Mouse (Mus musculus) kidney, adult 18-20 months (tissue): ENCODE results near the gene Fryl.
A peak's percentile ranks its signal among the peaks of the same experiment; 100 is the strongest.

Experiments
- DNase-seq: peaks from one replicate; pipeline ENCODE4 v3.0.0; 2021

The Fryl gene

DNA sequence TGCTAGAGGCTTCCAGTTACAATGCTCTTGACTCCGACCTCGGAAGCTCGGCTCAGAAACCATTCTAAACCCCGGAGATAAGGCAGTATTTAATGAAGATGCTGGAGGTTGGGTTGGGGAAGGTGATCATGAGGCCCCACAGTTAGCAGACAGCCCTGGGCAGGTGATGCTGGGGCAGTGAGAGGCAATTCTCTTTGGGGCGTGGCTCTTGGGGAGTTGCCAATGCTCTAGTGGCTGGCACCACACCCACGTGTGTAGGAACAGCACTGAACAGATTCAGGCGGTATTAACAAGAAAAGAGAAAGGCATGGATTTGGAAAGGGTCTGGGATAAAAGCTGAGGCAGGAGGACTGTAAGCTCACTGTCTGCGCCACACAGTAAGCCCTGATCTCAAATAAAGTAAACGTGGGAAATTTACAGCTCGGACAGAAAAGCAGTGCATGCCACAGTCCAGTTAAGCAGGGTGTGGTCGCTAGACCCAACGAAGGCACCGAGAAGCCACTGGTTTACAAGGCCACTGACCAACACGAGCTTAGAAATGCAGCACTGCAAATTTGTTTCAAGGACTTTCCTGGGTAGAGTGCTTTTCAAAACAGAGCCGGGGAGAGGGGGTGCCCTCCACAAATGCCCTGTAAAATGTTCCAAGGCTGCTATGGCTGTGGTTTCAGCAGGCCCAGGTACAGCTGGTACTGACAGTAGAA is 100.0 kb downstream of the Fryl start:
- no peak for DNase-seq

DNA sequence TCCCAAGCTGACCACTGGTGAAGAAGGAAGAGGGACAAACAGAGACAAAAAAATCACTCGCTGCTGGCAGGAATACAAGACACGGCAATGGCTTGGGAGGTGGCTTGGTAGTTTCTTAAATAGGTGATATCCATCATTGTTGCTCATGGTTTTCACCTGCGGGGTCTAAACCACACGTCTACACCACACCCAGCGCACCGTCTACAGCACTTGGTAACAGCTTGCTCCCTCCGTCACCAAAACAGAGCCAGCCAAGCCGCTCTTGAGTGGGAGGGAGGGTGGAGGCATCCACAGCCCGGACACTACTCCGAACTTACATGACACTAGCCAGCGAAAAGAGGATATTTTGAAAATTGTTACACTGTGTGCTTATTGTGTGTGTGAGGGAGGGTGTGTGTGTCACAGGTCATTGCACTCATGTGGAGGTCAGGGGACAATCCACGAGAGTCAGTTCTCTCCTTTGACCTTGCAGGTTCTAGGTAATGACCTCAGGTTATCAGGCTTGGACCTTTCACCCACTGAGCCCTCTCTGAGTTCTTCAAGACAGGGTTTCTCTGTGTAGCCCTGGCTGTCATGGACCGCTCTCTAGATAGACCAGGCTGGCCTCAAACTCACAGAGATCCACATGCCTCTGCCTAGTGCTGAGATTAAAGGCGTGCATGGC is 102.5 kb downstream of the Fryl start:
- DNase-seq: no peak

DNA sequence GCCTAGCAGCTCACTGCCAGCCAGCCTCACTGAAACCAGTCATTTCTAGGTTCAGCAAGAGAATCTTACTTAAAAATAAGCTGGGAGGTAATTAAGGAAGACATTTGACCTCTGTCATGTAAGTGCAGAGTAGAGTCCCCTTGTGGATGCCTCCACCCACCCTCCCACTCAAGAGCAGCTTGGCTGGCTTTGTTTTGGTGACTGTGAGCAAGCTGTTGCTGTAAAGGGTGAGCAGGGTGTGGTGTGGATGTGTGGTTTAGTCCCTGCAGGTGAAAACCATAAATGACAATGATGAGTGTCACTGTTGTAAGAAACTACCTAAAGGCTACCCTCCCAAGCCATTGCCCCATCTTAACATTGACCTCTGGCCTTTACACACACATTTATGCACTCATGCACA is 104.2 kb downstream of the Fryl start:
- no peak for DNase-seq

DNA sequence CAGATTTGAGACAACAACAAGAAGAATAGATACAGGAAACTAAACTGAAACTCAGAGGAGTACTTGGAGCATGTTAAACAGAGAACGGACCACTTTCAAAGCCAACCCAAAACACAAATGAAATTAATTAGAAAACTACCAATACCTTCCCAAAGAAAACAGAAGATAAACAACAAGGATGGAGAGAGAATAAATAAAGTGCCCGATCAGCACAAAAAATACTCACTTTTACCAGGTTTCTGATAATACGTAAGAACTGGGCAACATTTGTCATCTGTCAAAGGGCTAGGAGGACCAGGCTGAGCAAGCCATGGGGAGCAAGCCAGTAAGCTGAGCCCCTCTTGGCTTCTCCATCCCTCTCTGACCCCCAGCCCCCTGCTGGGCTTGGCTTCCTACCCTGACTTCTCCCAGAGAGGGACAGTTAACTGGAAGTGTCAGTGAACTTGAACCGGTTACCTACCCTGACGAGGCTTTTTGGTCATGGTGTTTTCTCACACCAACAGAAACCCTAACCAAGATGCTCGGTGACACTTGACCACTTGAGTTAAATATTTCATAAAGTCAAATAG is 105.5 kb downstream of the Fryl start:
- no peak for DNase-seq

DNA sequence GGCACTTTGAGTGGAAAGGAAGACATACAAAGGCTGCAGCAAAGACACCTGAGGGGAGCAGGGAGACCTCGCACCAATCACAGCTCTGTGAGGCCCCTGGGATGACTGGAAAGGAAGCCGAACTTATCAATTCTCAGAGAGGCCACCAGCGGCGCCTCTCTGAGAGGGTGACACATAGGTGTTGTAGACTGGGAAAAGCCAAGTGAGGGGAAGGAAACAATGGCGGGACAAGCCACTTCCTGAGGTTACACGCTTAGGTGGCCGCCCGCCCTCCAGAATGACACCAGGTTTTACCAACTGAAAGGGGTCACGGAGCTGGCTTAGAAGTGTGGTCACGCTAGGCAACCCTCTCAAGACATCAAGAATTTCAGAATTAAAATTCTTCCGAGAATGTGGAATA is 111.4 kb downstream of the Fryl start:
- DNase-seq: no peak

DNA sequence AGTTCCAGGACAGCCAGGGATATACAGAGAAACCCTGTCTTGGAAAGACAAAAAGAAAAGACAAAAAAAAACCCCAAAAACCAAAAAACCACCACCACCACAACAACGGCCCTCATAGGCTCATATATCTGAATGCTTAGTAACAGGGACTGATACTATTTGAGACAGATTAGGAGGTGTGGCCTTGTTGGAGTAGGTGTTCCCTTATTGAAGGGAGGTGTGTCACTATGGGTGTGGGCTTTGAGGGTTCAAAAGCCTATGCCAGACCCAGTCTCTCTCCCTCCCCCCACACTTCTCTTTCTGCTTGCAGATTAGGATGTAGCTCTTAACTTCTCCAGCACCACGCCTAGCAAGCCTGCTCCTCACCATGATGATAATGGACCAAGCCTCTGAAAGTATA is 114.7 kb downstream of the Fryl start:
- DNase-seq: no peak

DNA sequence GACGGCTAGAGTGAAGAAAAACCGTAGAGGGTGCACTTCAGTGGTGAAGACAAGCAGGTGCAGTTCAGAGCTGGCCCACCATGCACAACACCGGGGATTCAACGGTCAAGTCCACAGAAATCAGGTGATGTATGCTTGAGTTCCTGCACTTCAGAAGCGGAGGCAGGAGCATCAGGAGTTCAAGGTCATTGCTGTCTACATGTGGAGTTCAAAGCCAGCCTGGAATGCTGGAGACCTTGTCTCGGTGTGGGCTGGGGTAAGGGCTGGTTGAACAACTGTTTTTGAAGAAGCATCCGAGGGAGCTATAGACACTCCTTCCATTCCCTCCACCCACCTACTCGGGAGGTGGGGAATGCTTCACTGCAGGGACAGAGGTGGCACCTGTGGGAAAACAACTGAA is 115.3 kb downstream of the Fryl start:
- no peak for DNase-seq

DNA sequence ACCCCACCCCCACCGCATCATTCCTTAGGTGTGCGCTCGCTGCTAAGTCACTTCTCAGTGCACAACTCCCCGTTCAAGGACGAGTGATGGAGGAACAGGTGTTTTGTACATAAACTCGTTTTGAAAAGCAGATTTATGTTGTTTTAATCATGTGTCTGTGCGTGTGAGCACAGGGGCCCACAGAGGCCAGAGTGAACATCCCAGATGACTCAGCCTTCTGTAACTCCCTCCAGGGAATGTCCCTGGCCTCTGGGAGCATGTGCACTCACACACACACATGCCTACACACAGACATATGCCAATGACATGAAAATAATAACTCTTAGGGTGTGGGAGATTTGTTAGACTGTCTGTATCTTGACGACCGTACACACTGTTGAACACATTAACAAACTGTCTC is 118.9 kb downstream of the Fryl start:
- no peak for DNase-seq

DNA sequence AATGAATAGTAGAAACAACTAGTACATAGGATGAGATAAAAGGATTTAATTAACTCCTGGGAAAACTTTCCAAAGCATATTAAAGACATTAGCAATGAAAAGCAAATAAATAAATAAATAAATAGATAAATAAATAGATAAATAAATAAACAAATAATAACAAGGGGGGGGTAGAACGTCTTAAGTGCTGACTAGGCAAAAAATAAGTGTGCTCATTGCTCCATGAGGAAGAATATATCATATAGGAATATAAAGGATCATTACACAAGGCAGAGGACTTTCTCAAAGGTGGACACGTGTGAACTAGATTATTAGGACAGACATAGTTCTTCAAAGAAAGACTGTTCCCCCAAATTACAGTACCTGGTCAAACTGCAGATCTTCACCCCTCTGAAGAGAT is 120.5 kb downstream of the Fryl start:
- DNase-seq: no peak

DNA sequence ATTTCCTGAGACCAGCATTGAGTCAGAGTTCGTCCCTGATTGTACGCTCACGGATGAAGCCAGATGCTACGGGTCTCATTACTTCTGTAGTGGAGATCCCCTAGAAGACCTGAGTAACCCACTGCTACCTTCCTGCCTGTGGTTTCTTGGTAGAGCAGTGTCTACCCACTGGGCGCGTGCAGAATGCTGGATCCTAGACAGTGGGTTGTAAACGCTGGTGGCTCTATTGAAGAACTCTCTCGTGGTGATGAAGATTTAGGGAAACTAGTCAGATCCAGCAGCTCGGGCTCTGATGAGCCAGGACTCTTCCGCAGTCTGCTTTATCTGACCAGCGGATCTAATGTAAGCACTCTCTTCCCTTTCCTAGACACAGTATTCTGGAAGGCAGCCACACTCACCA is 121.3 kb downstream of the Fryl start:
- no peak for DNase-seq

DNA sequence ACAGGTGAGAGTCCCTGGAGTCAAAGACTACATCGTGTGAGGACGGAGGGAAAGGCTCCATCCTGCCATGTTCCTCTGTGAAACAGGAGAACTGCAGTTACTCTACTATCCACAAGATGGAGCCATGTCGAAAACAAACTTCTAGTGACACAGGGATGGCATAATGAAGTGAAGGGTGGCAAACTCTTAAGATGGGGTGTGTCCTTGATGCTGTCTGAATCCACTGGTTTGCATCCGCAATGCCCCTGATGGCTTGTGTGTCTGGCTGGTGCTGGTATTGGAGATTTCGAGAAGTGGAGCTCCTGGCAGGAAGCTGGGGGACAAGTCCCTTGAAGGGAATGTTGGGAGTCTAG is 122.6 kb downstream of the Fryl start:
- DNase-seq: peak; percentile 49

DNA sequence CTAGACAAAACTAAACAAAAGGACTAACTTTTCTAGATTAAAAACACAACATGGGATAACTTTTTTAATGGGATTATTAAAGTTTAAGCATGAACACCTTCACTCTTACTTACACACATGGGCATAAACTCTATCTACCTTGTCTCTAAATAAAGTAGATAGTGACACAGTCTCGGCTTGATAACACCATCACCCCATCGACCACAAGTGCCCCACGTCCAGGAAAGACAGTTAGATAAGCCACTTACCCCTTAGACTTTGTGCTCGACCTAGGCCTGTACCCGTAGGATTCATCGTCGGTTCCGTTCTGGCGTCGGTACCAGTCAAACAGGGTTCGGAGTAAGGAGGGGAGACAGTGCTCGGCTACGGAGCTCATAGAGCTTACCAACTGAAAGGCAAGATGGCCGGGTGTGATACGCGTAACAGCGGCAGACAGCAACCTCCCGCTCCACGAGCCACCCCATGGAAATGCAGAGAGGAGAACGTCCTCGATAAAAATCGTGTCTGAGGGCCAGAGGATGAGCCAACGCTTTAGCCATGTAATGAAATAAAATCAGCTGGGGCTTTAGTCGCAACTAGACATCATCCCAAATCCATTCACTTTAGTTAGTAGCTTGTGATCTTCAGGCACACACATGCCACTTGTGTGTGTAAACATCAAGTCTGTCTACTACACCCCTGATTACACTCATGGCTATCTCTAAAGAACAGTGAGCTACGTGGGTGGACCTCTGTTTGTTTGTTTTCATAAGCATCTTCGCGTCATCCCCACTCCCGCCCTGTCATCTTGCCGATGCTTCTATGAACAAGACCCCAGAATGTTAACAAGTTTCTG is 123.2 kb downstream of the Fryl start:
- no peak for DNase-seq

DNA sequence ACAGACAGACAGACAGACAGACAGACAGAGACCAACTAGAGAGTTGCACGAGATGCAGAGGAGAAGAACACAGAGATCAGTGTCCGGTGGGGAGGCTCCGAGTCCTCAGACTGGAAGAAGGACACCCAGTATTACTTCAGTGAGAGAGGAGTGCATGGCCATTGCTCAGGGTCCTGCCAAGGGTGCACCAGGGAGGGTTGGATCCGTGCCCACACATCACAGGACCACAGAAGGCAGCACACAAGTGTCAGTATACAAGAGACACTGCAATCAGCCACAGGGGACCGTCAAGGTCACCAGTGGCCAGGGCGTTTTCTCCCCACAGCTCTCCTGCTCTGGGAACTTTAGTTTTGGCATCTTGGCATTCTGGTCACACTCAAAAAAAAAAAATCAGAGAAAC is 125.4 kb downstream of the Fryl start:
- peak; percentile 13 for DNase-seq

DNA sequence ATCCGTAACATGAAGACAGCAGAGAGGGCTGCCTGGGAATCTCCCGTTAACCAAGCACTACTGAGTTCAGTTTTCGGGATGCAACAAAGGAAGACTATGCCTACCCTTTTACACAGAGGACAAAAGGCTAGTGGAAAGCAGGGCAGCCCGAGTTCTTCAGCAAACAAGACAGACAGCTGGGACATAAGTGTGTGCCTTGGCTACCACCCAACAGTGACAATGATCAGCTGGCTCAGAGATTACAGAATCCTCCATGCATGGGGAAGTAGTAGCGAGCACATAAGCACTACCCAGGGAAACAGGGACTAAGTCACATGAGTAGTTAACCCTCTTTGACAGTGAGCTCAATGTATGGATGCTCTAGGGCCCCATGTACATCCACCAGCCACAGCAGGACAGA is 126.5 kb downstream of the Fryl start:
- no peak for DNase-seq

DNA sequence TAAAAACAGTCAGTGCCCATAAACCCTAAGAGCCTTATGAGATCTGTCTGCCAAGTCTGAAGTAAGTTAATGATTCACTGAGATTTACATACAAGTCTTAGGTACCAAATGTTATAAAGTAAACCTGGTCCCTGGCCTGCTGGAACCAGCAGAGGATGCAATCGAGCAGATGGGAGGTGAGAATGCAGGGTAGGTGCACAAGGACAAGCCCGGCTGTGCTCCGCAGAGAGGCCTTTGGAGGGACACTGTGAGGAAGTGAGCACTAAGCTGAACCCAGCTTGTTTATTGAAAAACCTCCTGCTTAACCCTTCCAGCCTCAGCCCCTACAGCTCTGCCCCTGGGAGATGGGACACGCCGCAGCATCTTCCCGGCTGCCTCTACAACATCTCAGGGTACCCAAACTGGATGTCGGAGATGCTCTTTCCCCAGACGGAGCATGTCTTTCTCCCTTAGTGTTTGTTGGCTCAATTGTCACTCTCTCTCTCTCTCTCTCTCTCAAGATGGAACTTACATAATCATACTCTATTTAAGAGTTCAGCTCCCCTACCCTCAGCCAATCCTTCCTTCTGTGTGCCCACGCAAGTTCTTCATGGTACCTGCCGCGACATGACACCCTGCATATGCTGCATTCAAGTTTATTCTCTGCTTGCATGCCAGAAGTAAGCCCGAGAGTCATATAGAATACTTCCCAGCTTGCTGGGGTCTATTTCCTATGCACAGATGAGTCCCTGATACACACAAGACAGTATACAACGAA is 136.3 kb downstream of the Fryl start:
- DNase-seq: peak; percentile 19

DNA sequence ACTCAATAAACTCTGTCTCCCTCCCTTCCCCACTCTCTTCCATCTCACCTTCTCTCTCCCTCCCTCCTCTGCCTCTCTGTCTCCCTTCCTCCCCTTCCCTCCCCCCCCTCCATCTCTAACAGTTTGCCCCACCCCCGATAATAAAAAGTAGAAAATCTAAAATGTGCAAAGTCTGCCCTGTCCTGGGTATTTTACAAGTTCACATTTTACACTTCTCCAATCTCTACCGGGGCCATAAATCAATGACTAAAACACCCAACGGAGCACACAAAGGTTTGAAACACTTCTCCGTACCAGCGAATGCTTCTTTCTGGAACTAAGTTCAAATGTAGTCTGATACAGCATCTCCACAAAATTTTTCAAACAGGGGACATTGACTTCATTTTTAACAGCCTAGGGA is 136.9 kb downstream of the Fryl start:
- no peak for DNase-seq

DNA sequence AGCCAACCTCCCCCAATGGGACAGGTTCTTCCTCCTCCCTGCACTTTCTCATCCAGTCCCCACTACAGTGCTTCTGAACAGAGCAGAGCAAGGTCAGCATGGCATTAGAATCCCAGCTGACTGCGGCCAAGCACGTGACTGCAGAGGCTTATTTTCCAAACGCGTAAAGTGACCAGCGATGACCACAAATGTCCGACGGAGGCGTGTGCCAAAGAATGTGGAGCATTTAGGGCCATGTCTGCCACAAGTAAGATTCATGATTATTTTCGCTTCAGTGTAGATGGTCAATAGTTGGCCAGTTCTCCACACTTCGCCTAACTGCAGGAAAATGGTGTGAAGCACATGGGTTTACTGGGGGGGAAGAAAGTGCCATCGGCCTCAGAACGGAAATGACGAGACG is 137.6 kb downstream of the Fryl start:
- DNase-seq: peak; percentile 17

DNA sequence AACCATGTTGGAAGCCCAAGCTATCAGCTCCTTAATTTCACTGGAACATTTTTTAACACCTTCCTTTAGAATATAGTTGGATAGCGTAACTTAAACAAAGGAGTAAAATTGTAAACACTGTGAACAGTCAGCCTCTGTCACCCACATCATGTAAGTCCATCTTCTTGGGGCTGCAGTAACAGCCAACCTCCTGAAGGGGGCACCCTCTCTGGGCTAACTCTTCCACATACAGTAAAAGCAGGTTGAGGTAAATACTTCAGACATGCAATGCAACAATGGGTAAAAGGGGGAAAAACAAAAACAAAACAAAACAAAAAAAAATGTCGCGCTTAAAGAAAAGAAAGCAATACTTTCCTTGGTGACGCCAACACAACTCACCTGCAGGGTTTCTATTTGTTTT is 141.5 kb downstream of the Fryl start:
- no peak for DNase-seq

DNA sequence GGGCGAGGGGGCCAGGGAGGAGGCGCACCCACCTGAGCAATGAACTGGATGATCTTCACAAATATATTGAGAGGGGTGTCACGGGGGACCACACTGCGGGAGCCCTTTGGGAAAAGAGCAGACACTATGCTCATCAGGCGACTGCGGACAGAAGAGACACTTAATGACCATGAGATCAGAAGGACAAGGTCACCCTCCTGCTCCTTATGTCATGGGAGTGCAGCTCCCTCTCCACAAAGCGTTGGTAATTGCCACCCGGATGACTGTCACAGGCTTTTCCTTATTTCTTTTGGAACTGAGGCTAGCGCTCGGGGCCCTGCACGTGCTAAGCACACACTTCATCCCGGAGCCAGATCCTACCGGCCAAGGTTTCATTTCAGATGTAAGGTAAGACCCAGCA is 144.1 kb downstream of the Fryl start:
- DNase-seq: no peak

DNA sequence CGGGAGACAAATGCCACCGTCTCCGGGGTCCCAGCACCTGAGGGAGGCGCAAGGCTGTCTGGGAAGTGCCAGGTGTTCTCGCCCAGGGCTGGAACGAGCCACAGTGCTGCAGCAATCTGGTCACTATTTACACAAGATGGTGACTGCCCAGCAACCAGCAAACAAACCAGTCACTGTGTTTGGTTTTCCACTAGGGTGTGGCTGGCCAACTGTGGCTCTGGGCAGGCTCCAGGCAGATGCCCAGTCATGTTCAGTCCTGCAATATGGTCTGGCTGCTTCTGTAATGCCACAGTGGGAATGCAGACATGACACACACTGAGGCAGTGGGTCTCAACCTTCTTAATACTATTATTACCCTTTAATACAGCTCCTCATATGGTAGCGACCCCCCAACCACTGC is 152.8 kb downstream of the Fryl start:
- DNase-seq: no peak

DNA sequence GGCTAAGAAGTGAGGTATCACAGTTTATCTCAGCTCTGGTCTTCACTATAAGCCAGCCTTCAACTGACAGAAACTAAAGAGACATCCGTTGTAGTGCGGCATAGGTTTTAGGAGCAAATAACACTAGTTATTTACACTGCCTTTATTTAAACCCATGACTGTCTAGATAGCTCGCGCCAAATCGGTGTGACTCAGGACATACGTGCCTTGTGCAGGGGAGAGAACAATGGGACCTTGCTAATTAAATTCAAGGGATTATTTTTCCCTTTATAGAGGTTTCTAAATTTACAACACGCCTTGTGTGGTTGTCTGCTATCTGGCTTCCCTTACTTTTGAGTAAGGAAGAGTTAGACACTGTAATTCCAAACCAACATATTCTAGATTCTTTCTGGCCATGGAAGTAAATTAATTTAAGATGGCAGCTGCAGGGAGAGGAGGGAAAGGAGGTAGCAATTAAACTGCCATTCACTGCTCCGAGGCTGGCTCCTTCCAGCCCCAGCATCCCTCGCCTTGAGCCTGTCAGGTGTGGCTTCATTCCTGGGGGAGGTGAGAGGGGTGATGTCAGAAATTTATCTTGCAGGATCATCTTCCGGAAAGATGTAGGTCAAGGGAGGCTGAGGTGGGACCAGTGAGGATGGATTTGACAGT is 154.0 kb downstream of the Fryl start:
- no peak for DNase-seq

DNA sequence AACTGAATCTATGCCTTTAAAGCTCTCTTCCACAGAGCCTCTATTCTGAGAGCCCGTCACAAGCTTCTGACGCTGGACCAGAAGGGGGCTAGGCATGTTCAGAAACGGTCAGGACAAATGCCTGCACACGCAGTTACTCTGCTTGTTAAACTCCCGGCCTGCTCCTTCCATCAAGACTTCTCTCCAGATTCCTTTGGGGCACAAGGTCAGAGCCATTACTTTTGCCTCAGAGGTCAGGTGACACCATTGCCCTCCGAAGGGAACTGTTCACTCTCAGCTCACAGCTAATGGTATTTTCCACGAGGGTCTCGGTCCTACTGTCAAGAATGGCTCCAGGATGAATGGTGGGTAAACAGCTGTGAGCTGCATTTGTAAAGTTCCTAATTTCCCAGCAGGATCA is 164.2 kb downstream of the Fryl start:
- no peak for DNase-seq

DNA sequence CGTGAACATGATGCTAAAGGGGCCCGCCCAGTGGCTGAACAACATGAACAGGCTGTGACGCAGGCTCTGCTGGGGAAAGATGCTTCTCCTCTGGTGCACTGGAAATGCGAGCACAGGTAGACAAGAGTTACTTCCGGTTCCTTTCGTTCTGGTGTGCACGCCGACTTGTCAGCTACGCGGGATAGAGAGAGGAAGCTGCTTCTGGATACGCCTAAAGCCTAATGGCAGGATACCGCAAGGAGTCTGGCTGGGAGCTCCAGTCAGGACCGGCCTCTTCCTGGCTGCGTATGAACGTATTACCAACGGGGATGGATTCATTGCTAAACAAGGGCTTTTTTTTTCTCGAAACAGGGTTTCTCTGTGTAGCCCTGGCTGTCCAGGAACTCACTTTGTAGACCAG is 167.3 kb downstream of the Fryl start:
- DNase-seq: no peak
